Mouse (Mus musculus) kidney, postnatal 25 days (tissue): ENCODE measurements around the gene Mavs.
A peak's percentile ranks its signal among the peaks of the same experiment; 100 is the strongest.

Source experiments
- DNase-seq, 2 experiments: peaks; one replicate each; pipeline ENCODE4 v3.0.0; 2021; ENCODE audit warnings: mixed read lengths in 2 of 2

The Mavs gene

DNA sequence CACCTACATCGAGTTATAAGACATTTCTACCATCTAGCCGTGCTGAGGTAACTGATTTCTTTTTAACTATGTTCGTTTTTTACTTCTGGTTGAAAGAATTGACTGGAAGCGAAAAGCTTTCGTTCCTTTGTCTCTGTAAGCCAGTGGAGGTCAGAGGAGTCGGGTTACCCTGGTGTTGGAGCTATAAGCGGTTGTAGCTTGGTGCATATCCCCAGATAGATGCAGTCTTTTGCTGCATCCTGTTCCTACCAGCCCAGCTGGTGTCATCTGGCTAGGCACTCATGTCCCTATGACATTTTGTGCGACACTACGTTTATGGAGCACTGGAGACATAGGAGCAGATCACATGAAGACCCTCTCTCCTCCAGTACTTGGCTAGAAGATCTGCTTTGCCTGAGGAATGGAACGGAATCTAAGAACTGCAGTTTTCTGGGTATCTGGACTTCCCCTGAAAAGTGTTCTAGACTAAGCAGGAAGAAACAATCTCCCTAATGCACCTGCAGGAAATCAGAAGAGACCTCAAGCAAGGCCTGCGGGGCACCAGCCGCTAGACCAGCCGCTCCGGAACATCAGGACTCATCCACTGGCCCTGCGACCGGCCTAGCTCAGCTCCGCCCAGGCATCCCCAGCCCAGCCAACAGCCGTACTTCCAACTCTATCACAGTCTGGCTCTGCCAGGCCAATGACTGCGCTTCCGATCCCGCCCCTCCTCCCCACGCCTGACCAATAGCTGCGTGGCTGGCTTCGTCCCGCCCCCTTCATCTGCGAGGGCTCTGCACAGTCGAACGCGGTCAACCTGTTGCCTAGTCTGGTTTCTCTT is at the start of gene Mavs:
TSS of gene Mavs (plus strand) at position 757 of the 820 bp plus-strand sequence.
- peak; percentile 98 to 99 for DNase-seq

DNA sequence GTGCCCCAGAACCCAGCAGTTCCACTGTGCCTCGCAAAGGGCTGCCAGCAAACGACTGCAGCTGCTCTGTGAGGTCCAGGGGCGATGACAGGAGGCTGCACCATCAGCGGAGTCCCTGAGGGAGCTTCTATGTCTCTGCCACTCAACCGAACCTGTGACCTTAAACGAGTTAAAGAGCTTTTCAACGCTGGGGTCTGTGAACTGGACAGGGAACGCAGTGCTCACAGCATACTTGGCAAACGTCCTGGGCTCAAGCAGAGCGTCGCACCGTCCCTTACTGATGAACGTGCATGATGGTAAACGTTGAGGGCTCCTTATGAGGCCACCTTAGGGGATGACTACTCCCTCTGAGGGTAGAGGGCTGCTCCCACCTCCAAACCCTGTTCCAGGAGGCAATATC is 47.5 kb upstream of the Mavs start:
- DNase-seq = no peak

DNA sequence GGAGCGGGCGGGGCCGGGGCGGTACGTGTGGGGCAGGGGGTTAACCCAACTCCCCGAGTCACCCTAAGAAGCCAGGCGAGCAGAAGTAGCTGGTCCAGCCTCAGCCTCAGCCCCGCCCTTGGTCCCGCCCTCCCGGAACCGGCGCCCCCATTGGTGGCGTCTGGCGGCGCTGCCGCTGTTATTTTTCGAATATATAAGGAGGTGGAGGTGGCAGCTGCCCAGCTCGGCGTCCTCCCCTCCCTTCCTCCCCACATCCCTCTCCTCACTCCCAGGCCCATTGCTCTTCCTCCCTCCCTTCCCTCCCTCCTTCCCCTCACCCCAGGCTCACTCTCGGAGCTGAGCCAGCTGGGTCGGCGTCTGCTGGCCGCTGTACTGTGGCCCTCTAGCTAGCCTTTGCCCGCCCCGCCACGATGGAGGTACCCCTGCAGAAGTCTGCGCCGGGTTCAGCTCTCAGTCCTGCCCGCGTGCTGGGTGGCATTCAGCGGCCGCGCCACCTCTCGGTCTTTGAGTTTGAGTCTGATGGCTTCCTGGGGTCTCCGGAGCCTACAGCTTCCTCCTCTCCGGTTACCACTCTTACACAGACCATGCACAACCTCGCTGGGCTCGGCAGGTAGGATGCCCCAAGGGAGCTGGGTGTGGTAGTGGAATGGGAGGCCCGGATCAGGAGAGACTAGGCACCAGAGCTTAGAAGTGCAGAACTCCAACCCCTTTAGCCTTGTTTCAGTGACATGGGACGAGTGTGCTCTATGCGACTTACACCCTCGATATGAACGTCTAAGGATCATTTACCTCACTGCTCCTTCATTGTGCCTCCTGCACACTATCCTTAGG is 46.9 kb upstream of the Mavs start, which contains the start of the genes Cdc25b and Spef1:
TSS of gene Cdc25b (plus strand) at position 179 of the 831 bp plus-strand sequence.
TSS of gene Spef1 (minus strand) at position 512 of the 831 bp plus-strand sequence.
- DNase-seq = peak; percentile 88 to 94

DNA sequence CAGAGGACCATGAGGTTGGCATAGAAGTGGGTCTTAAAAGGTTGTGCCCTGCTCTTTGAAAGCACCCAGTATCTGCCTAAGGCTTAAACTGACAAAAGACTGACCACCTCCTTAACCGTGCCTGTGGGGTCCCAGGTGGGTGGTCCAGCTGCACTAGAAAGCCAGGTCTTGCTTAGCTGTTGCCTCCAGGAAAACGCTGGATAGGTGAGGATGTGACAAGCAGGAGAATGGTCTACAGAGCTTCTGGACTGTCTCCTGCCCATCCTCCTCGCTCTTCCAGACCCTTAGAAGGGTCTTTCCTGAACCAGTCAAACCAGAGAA is 46.3 kb upstream of the Mavs start:
- no peak for DNase-seq

DNA sequence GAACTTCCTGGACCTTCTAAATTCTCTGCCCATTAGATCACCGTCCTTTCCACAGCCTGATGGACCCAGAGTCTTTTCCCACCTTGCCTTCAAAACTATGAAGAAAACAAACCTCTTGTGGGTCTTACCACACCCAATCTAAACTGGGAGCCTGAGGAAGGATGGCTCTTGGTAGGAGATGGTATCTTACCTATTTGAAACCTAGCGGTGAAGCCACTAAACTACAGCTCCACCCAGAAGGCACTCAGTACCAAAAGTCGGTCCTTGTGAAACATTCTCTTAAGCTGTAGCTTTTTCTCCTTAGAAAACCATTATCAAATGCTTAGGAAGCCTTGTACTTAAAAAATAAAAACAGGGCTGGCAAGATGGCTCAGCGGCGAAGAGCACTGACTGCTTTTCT is 45.6 kb upstream of the Mavs start:
- DNase-seq = no peak

DNA sequence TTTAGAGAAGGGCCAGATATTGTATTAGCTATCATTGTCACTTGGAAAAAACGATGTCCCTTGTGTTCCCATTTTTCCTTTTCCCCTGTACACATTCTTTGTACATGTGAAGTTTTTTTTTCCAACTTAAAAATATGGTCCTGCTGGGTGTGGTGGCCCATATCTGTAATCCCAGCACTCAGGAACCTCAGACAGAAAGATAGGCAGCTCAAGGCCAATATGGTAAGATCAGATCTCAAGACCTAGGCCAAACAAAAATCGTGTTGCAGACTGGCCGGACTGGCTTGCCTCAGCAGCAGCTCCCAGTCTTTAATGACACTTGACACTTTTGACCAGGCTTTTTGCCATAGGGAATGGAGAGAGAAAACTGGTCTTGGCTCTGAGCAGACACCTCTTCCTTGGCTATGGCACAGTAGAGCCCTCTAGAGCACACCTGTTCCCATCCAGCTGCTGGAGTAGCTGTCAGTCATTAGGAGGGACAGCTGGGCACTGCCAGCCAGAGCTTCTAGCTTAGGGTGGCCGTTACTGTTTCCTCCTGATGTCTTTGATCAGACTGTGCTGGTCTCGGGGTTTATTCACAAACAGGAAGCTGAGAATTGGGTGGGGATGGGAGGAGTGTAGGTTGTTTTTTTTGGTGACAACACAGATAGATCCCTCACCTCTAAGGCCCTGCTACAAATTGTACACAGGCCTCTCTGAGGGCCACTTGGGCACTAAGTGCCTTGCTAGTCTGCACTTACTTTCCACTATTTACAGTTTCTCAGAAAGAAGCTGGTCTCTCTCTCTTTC is 44.1 kb upstream of the Mavs start:
- no peak for DNase-seq

DNA sequence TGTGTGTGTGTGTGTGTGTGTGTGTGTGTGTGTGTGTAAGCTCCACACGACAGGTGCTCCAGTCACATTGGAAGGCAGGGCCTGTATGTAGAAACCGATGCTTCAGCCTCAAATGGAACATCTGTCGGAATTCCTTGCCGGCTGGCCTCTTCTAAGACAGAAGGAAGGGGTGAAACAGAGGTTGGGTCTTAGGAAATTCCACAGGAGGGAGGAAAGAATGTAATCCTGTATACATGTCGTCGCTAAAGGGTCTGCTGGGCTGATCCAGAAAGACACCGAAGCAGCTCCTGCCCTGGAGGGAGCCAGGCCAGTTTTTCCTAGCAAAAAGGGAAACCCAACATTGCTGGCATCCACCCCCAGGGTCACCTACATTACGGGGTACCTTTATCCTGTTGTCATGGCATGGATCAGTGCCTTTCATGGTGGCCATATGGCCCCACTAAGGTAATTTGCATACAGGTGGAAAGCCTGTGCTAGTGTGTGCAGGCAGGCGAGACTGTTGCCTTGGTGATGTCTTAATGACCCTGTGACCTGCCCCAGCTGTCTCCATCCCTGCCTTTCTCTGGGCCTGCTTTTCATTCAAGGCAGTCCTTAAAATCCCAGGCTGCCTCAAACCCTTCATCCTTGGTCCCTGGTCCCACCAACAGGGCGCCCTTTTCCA is 43.4 kb upstream of the Mavs start:
- DNase-seq = peak; percentile 50 to 76

DNA sequence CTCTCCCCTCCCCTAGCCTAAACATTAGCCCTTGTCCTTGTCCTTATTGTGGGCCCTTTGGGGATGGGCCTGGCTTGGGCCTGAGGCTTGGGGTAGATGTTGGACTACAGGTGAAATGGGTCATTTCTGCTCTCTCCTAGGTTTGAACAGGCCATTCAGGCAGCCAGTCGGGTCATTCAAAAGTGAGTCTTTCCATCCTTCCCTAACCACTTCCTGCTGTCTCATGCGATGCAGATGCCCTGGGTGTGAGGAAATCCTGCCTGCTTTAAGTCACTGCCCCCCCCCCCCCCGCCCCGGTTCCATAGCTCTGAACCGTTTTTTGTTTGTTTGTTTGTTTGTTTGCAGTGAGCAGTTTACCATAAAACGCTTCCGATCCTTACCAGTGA is 42.9 kb upstream of the Mavs start:
- no peak for DNase-seq

DNA sequence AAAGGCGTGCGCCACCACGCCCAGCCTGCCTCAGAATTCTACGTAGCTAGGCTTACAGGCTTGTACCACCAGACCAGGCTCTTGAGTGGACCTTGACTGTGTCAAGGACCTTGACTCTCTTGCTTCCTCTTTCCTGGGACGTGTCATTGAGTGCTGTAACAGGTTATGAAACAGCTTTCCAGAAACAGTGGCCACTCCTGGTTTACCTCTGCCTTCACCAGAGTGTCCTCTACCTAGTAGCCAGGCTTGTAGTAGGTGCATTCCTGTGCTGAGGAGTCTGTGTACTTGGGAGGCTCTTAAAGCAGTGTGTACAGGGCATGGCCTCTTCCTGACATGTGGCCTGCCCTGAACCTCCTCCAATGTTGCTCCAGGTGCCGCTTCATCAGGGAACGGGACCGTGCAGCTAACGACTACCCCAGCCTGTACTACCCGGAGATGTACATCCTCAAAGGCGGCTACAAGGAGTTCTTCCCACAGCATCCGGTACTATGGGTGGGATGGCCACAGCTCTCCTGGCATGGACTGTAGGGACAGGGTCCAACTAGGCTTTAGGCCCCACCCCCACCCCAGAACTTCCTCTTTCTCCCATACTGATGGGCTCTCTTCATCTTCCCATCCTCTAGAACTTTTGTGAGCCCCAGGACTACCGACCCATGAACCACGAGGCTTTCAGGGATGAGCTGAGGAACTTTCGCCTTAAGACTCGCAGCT is 37.1 kb upstream of the Mavs start:
- DNase-seq = no peak

DNA sequence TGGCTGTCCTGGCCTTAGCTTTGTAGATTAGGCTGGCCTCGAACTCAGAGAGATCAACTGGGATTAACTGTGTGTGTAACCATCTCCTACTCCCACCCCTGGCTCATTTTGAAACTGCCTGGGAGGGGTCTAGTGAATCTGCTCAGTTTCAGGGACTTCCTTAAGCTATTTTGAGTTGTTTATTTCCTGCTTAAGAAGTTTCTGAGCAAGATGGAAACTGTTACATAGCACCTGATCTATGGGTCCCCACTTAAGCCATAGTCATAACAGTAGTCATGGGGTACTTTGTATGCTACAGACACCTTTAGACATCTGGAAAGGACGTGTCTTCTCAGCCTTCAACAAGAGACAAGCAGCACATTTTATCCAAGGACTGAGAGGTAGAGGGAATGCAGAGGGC is 33.2 kb upstream of the Mavs start:
- no peak for DNase-seq

DNA sequence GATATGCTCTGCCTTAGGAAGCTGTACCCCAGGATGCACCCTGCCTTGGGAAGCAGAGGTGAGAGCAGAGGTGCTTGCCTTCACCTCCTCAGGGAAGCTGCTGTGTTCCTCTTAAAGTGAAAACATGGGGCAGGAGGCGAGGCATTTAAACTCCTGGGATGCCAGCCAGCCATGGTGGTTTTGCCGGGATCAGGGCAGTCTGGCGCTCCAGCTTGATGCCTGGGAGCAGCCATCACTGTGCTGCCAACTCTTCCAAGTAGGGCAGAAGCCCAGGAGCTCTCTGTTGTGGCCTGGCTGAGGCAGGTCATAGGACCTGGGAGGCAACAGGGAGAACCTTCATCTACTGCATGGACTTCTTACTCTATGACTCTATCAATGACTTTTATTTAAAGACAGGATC is 32.6 kb upstream of the Mavs start:
- no peak for DNase-seq

DNA sequence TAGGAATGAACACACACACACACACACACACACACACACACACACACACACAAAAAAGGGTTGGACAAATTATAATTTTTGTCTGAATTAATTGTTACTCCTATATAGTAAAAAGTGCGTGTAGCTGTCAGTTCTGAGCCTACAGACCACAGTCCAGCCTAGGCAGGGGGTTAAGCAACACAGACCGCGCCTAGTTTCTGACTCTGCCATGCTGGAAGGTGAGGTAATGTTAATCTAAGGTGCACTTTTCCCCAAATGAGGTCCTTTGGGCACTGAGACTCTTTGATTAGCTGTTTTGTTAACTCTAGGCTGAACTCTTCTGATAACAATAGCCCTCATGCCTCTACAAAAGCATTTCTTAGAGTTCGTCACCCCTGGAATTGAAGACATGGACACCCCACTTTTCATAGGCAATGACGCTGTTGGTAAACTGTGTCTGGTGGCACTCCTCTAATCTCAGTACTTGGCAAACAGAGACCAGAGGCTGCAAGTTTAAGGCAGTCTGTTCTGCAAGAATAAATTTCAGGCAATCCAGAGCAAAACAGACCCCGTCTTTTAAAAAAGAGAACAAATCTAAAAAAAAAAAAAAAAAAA is 29.9 kb upstream of the Mavs start:
- no peak for DNase-seq

DNA sequence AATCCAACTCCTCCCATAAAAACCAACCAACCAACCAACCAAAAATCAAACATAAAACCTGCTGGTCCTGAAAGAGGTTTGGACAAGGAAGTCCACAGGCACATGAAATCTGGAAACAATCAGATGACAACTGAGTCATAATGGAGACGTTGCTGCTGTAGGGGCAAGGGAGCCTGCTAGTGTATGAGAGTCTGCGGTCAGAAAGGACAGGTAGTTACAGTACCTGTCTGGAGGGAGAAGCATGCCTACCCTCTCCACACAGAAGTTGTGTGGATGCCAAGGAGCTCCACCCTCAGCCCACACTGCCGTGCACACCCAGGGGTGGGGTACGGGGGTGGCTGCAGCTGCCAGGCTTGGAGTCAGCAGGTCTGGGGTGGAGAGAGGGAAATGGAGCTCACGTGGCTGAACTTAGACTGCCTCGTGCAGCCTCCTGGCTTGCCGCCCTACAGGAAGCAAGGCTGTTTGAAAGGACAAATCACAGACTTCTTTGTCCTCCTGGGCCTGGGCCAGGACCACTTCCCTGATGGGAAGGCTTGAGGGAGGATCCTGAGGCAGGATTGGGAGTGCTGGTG is 29.4 kb upstream of the Mavs start:
- DNase-seq = peak; percentile 97 to 98

DNA sequence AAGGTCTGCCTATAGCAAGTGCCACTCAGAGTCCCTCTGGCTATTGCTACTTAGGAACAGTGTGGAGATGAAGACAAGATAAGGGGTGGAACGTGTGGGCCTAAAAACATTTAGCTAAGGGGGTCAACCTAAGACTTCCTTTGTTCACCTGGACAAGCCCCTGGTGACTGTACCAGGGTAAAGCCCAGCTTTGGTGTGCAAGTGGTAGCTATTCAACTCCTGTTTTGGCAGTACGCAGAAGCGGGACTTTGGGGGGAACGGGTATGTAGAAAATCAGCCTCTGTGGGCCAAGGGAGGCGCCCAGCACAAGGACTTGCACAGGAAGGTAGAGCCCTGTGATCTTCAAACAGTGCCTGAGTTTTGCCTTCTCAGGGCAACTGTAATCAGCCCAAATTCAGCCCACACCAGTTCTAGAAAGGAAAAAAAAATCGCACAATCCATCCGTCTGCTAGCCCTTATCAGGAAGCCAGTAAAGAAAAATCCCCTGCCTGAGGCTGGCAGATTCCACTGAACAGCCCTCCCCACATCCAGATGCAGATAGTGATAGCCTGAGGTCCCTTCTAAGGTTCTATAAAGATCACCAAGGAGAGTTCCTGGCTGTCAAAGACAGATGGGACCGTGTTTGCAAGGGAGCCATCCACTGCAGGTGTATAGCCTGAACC is 28.2 kb upstream of the Mavs start:
- DNase-seq = no peak

DNA sequence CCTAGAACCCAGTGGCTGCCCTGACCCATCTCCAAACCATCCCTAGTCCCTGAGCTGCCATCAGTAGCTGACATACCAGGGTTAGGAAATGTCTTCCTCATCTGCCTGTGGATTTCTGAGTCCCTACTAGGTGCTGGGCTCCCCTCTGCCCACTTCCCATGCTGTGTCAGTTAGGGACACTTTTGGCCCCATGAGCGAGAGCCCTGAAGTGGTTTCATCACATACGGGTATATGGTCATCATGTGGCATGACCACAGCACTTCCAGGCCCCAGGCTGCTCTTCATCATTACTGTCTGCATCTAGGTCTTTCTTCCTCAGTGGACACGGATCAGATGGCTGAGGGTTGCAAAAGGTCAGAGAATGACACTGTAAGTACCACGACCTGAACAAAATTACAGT is 27.1 kb upstream of the Mavs start, which contains the start of gene Ap5s1:
TSS of gene Ap5s1 (plus strand) at position 301 of the 400 bp plus-strand sequence.
- DNase-seq = no peak

DNA sequence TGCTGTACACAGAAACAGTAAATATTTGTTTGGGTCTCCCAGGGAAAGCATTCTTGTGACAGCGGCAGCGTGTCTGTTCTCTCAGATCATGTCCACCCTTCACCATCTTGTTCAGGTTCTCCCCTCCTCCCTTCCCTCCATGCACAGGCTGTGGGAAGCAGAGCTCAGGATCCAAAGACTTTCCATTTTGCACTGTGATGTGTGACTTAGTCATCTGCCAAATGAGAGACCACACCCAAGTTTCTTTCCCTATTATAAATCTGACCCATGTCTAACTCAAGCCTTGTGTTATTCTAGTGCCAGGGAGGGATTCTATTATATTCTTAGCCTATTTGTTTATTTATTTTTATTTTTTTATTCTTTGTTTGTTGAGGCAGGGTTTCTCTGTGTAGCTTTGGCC is 25.5 kb upstream of the Mavs start:
- no peak for DNase-seq

DNA sequence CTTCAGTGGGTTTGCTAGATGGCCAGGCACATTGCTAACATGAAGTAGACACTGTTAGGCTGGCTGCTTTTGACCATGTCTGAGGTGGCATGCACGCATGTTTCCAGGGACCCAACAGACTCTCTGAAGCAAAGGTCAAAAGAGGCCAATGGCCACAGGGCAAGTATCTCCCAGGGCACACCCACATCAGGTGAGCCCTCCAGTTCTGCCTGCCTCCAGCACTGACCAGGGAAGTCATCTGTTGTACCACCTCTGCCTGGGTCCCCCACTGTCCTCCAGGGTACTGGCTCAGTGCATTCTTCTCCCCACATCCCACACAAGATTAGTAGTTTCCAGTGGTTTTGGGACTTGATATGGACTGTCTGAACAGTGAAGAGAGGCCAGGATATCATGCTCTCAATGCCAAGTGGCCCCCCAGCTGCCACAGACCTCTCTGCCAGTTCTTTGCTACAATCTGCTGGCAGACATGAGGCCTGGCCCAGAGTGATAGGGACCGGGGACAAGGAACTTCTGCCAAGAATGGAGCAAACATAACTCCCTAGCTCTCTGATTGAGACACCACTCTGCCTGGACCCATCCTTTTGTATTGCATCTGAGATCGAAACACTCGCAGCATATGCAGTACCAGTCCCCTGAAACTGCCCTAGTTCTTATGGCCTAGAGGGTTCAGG is 24.6 kb upstream of the Mavs start:
- peak in 1 of 2 experiments; percentile 55 for DNase-seq

DNA sequence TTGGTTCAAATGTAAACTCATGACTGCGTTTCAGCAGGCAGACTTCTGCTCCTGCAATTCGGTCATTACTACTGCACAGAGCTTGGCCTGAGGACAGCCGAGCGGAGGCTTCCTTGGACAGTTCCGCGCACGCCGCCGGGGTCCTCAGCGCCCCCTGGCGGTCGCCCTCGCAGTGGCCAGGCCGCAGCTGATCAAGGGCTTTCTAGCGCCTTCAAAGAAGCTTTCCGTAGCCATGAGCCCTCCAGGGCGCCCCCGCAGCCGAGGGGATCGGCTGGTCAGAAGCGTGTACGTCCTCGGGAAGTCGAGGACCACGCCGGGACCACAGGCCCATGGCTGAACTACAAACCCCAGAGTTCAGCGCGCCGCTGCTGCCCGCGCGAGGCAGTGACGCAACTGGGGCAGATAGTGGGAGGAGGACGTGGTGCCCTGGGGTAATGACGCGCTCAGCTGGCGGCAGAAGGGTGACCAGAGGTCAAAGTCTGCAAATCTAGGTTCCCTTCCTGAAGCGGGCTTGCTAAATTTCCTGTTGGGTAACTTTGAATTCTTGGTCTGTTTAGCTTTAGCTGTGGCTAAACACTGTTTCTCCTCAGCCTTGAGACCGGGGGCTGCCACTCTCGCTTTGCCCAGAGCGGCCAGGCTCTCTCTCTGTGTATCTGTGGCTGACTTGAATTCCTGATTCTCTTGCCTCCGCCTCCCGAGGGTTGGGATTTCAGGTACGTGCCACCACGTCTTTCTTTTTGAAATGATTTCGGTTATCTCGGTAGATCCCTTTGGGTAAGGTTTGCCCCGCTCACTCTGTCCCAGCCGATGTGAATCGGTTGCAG is 23.7 kb upstream of the Mavs start:
- peak; percentile 96 to 98 for DNase-seq

DNA sequence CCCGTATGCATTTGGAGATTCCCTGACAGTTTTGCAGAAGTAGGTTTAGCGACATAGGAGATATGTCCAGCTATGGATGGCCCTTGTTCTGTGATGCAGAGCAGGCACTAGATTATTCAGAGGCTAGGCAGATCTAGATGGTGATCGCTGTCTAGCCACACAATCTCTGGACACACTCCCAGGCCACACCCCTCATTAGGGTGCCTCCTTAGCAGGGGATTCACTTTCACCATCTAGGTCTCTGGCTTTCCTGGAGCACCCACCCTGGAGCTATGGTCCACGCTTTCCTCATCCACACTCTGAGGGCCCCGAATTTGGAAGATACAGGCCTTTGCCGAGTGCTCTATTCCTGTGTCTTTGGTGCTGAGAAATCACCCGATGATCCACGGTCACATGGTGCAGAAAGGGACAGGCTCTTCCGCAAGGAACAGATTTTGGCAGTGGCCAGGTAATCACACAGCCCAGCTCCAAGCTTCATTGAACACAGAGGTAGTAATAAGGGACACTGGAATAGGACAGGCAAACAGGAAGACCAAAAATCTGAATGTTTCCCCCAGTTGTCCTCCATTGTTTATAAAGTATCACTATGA is 22.7 kb upstream of the Mavs start:
- DNase-seq = peak; percentile 39 to 63
